Mouse (Mus musculus): ENCODE measurements around the gene Chga.

- no peak for TF ChIP-seq TAL1 (conservative IDR thresholded peaks at IDR 0.05; ENCODE audit: low read depth, low read length)
- TF ChIP-seq CTCF (IDR thresholded peaks at IDR 0.05; ENCODE audit: low read depth, low read length): no peak
Observed at GRCm38 (mm10) chr12:102607808-102608517, 53.2 kb downstream of the Chga start.

All from G1E (cell line).